Mouse (Mus musculus) cerebellum, adult 2 months (tissue): ENCODE data around the gene Epha8. TPM values are rescaled to one million over a fixed set of nuclear protein-coding genes. Genes with fewer than 3 reads are reported as not detected.

ENCODE experiments used
- DNase-seq, 2 experiments: peaks; one replicate each; pipeline ENCODE4 v3.0.0; 2021
- H3K27ac ChIP-seq: fragments of 200-500 bp; 2 replicates; pipeline ENCODE4 v1.5.1; 2012; ENCODE audit warnings: low read length, control low read depth, inconsistent platforms; ENCODE audit not compliant: insufficient read depth
- H3K27me3 ChIP-seq: fragments of 200-500 bp; 2 replicates; pipeline ENCODE4 v1.6.1; 2012; ENCODE audit warnings: inconsistent platforms, mild to moderate bottlenecking, low read length, moderate library complexity; ENCODE audit not compliant: control insufficient read depth, insufficient read depth
- H3K4me1 ChIP-seq: fragments of 200-500 bp; 2 replicates; pipeline ENCODE4 v1.6.1; 2011; ENCODE audit warnings: low read length; ENCODE audit not compliant: control insufficient read depth, insufficient read depth
- H3K4me3 ChIP-seq: fragments of 200-500 bp; replicated peaks from 2 replicates; pipeline ENCODE3; 2011; ENCODE audit warnings: mild to moderate bottlenecking, low read depth, low read length, control low read depth; ENCODE audit not compliant: insufficient read depth
- CTCF ChIP-seq: fragments of 200-500 bp; IDR thresholded peaks from 2 replicates; pipeline ENCODE4 v1.5.1; 2011; ENCODE audit warnings: low read depth, mild to moderate bottlenecking, control low read depth, low read length, moderate library complexity, borderline replicate concordance; ENCODE audit not compliant: insufficient read depth
- POLR2A ChIP-seq: fragments of 200-500 bp; IDR thresholded peaks from 2 replicates; pipeline ENCODE4 v1.6.1; 2011; ENCODE audit warnings: low read length, control low read depth, borderline replicate concordance; ENCODE audit not compliant: insufficient read depth
- WGBS: fragments of 180-500 bp; shearing (Covaris S2); methylation state at CpG from one replicate; pipeline ENCODE4 v1.1.7; 2018; 5-methylcytosine and 5-hydroxymethylcytosine counted together
- polyA plus RNA-seq: library from polyadenylated mRNA; depleted of rRNA; stranded (reverse); fragments of >200 nt; gene quantifications from 2 replicates; pipeline ENCODE4 v1.2.3, GENCODE M21; 2012

Gene Epha8
- polyA plus RNA-seq, 1 experiment = 44.5 TPM

DNA sequence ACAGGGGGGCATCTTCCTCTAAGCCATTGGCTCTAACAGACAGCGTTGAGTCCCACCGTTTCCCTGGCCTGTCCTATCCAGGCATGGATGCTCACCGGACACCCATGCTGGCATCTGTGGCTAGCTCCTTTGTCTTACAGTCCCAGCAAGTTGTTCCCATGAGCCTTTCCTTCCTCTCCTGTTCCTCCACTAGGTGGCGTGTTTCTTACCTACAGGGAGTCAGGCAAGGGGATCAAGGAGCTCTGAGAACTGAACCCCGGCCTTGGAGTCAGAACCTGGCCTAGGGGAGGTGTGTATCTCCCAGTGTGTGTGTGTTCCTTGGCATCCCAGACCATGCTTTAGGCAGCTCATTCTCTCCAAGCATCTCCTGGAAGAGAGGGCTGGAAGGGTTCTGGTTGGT lies 27.7 kb downstream of the Epha8 start:
- H3K4me3 ChIP-seq = no peak overlapping the region
- peaks cover 6% of the 10 kb centered on the region for H3K4me1 ChIP-seq
- WGBS = 24% methylated on average over 5 of the region's 5 CpGs
- peak; percentile 50 to 63 for DNase-seq
- TF ChIP-seq CTCF (peak; percentile 70), POLR2A (no peak)
- no peak overlapping the region for H3K27ac ChIP-seq
- no peaks in the 10 kb centered on the region for H3K27me3 ChIP-seq

DNA sequence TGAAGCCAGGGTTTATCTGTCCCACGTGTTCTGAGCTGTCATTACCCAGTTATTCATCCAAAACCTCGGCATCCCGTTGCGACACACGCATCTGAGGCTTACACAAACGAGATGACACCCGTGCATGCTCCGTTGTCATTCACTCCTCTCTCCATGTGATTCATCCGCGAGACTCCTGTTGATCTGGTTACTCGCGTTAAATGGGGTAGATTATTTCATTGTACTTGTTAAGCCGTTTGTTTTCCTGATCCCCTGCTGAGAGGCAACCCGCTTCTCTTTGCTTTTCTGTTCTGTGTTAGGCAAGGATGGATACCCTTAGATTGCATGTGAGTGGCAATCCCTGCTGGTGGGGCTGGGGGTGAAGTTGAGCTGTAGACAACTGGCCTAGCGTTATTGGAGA lies 30.8 kb downstream of the Epha8 start:
- Histone ChIP-seq H3K27me3 (no peaks in the 10 kb centered on the region), H3K4me3 (no peak overlapping the region), H3K4me1 (peaks cover 6% of the 10 kb centered on the region), H3K27ac (no peak overlapping the region)
- no peak for DNase-seq
- no peak for TF ChIP-seq CTCF
- no peak for TF ChIP-seq POLR2A
- WGBS = 30% methylated on average over 15 of the region's 15 CpGs

DNA sequence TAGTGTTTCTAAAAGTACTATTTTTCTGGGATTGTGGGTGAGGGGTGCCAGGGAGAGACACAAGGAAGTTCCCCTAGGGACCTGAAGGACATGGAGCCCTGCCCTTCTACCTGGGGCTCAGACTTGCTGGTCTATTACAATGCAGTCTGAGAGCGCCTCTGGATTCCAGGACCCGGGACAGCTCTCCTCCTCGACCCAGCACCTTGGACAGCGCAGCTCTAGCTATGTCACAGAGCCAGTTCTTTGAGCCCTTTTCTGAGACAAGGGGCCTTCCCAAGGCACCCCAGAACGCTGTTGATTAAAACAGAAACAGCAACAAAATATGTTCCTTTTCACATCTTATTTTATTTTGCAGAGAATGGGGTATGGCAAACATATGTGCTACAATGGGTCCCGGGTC lies 32.1 kb downstream of the Epha8 start:
- DNase-seq = no peak
- Histone ChIP-seq H3K27me3 (no peaks in the 10 kb centered on the region), H3K4me1 (no peaks in the 10 kb centered on the region), H3K4me3 (no peak overlapping the region), H3K27ac (no peak overlapping the region)
- no peak for TF ChIP-seq CTCF
- no peak for TF ChIP-seq POLR2A
- WGBS = 74% methylated on average over 6 of the region's 6 CpGs

DNA sequence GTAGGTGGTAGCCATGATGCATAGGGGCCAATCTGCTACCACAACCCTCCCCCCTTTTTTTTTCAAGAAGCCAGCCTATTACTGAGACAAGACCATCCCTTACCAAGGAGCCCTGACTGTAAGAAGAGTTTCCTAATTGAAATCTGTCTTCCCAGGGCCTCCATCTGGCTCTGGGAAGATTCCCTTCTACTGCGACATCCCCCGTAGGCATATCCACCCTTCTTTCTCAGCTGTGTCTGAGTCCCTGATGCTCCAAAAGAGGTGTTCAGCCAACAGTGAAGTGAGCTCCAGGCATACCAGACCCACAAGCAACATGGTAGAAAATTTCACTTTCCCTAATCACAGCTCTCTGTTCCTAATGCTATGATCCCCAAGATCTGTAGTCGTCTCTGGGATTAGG lies 37.1 kb downstream of the Epha8 start:
- WGBS = 85% methylated on average over 3 of the region's 3 CpGs
- Histone ChIP-seq H3K27ac (no peak overlapping the region), H3K4me3 (no peak overlapping the region), H3K27me3 (no peaks in the 10 kb centered on the region; the same call in 1 of the 2 replicates), H3K4me1 (peaks cover 9% of the 10 kb centered on the region)
- TF ChIP-seq POLR2A = no peak
- no peak for TF ChIP-seq CTCF
- no peak for DNase-seq

DNA sequence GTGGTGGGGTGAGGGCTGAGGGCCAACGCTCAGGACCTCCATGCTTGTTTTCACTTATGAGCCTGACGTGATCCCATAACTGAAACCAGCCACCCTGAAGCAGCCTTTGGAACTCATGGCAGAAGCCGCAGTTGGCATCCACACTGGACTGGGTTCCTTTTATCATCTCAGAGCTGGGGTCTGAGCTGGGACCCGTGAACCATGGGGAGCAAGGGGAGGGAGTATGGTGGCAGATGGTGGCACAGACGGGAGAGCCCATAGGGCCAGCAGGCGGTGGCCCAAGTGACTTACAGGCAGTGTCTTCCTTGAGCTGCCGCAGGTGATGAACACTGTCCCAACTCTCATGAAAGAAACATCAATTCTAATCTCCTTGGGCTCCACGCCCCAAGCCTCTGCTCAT lies 37.8 kb downstream of the Epha8 start:
- Histone ChIP-seq H3K27me3 (no peaks in the 10 kb centered on the region; the same call in 1 of the 2 replicates), H3K4me1 (peaks cover 9% of the 10 kb centered on the region), H3K27ac (no peak overlapping the region), H3K4me3 (no peak overlapping the region)
- DNase-seq = no peak
- WGBS = 50% methylated on average over 8 of the region's 8 CpGs
- no peak for TF ChIP-seq CTCF
- no peak for TF ChIP-seq POLR2A

DNA sequence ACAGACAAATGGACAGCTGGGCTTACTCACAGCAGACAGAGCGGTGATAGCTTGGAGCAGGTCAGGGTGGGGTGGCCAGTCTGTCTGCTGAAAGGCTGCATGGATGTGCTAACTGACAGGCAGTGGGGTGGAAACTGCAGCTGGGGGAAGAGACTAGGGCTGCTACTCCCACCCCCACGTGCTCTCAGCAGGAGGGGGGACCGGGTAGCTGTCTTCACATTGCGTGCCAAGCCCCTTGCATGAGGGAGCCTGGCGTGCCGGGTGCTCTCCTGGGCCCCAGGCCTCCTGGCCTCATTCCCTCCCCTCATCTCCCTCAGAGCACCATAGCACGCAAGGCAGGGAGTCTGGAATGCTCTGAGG lies 39.5 kb downstream of the Epha8 start:
- 38% methylated on average over 7 of the region's 7 CpGs for WGBS
- no peak overlapping the region for H3K27ac ChIP-seq
- DNase-seq = no peak
- TF ChIP-seq POLR2A = no peak
- no peak for TF ChIP-seq CTCF
- no peaks in the 10 kb centered on the region; the same call in 1 of the 2 replicates for H3K27me3 ChIP-seq
- H3K4me3 ChIP-seq = no peak overlapping the region
- H3K4me1 ChIP-seq = peaks cover 9% of the 10 kb centered on the region

DNA sequence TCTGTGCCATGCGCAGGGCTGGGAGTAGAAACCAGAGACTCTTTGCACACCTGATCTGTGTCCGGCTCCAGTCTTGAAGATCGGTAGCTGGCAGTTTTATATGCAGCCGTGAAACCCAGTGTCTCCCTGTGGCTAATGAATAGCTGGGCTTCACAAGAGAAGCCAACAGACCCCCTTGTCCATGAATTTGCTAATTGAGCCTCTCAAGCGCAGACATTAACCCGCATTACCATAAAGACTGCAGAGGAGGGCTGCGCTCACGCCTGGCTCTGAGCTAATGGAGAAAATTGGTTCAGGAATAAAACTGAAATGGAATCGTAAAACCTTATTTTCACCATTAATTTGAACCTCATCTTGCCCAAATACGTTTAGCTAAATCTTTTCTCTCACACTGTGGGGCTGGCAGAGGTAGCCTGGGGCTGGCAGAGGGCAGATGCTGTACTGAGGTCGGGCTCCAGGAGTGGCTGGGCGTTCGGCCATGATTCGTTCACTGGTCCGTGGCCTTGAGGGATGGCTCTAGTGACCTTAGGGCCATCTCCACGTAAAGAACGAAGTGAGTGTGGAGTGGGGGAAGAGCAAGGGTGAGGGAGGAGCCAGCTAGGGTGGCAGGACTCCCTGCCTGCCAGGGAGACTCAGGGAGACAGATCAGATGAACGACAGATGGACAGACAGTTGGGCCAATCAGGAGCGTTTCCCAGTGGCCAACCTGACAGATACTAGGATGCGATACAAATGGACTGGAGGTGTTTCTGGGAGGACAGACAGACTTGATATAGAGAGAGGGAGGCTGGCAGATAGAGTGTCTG lies 40.1 kb downstream of the Epha8 start:
- peak; percentile 59 to 73 for DNase-seq
- Histone ChIP-seq H3K27me3 (no peaks in the 10 kb centered on the region; the same call in 1 of the 2 replicates), H3K4me3 (peak overlapping the region; percentile 23), H3K27ac (no peak overlapping the region), H3K4me1 (peaks cover 9% of the 10 kb centered on the region)
- TF ChIP-seq CTCF (no peak), POLR2A (no peak)
- WGBS = 49% methylated on average over 20 of the region's 20 CpGs

DNA sequence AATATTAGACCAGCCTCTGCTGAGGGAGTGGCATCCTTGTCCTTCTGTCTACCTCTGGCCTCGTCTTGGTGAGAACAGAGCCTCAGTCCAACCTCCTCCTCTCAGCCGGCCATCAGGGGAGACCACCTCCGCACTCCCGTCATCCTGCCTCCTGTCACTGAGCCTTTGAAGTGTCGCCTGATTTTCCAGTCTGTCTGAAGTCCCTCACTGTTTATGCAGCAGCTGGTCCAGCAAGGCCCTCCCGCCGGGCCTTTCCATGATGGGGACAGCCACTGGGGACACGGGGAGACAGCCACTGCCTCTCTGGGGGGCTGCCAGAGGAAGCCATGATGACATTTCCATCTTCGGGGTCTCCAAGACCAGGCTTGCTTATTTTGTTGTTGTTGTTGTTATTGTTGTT lies 43.8 kb downstream of the Epha8 start:
- DNase-seq = no peak
- no peak overlapping the region for H3K4me3 ChIP-seq
- no peak for TF ChIP-seq CTCF
- no peak for TF ChIP-seq POLR2A
- peaks cover 9% of the 10 kb centered on the region for H3K4me1 ChIP-seq
- H3K27me3 ChIP-seq = no peaks in the 10 kb centered on the region; the same call in 1 of the 2 replicates
- WGBS = 44% methylated on average over 9 of the region's 9 CpGs
- no peak overlapping the region for H3K27ac ChIP-seq

DNA sequence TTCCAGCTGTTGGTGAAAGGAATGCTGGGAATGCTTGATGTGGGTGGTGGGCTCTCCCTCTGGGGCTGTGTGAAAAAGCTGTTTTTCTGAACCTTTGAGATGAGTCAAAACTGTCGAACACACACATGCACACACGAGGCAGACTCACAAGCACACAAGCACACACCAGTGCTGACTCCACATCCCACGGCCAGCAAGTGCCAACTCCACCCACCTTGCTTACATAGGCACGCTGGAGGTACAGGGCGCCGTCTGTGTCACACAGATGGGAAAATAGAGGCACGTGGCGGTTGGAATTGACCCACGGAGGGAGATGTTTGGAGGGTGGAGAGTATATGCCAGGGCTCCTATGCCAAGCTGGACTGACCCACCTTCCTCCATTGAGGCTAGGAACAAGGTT lies 44.8 kb downstream of the Epha8 start:
- Histone ChIP-seq H3K27me3 (no peaks in the 10 kb centered on the region; the same call in 1 of the 2 replicates), H3K27ac (no peak overlapping the region), H3K4me3 (no peak overlapping the region), H3K4me1 (peaks cover 3% of the 10 kb centered on the region)
- no peak for TF ChIP-seq POLR2A
- TF ChIP-seq CTCF = no peak
- no peak for DNase-seq
- 62% methylated on average over 9 of the region's 9 CpGs for WGBS
